Mouse (Mus musculus): ENCODE results near the gene Pmm2.

Gene Pmm2

GRCm38 (mm10) chr16:8680470-8680869 lies 43.0 kb downstream of the Pmm2 start, which contains the start of gene Gm5767:
Gm5767 (plus strand) TSS chr16:8680770.
- no peak for DNase-seq (ENCODE audit: low read depth)

DNA sequence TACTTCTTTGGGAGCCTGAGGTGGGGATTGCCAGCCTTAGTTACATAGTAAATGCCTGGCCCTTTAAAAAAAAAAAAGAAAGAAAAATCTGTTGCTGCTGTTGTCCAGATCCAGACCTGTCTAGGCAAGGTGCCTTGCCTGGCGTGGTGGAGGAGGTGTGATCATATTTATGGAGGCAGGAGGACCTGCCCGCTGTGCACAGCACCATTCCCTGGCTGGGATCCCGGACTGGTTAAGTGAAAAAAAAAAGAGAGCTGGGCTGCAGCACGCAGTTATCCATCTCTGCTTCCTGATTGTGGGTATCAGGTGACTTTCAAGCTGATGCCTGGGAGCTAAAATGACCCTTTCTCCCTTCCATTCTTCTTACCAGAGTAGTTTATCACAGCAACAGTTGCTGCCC lies 47.6 kb downstream of the Pmm2 start:
- DNase-seq (ENCODE audit: low read depth) = no peak

- peak; percentile 86 for DNase-seq (ENCODE audit: low read depth)
Measured at GRCm38 (mm10) chr16:8686121-8686870, 48.8 kb downstream of the Pmm2 start.

- peak; percentile 74 for DNase-seq (ENCODE audit: low read depth)
Measured at GRCm38 (mm10) chr16:8686871-8687535, 49.5 kb downstream of the Pmm2 start.

- no peak for DNase-seq (ENCODE audit: low read depth)
Measured at GRCm38 (mm10) chr16:8687559-8688112, 50.2 kb downstream of the Pmm2 start.

GRCm38 (mm10) chr16:8689979-8690656 lies 52.6 kb downstream of the Pmm2 start:
- DNase-seq (ENCODE audit: low read depth) = no peak

DNA sequence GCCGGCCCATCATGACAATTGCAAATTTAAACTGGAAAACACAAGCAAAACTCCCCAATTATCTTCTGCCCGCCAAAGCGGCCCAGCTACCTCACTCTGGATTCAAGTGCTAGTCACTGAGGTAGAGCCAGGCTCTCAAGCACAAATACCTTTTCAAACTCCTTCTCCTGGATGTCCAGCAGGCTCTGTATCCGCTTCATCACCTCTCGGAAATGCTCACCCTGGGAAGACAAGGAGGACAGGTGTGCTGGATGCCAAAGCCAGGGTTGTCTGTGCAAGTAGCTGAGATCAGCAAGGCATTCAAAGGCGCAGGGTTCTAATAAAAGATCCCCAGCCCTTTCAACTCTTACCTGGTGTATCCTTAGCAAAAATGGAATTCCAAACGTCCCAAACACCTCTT lies 53.7 kb downstream of the Pmm2 start:
- DNase-seq (ENCODE audit: low read depth) = no peak

DNA sequence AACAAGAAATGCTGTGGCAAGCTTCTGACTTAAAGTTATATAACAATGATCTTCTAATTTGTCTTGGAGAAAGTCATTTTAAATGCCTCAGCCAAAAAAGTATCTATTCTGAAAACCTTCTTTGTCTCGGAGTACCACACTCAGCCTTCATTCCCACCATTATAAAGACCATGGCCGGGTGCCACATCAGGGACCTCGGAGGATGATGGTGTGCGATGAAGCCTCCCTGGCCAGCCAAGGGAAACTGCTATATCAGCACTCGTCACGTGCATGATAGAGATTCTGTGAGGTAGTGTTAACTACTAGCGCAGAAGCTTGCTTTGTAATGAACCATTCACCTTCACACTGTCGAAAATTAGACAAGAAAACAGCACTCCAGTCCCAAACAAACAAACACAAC lies 62.1 kb downstream of the Pmm2 start:
- DNase-seq (ENCODE audit: low read depth) = no peak

- DNase-seq (ENCODE audit: low read depth) = no peak
Measured at GRCm38 (mm10) chr16:8700586-8700985, 63.1 kb downstream of the Pmm2 start.

- DNase-seq (ENCODE audit: low read depth) = no peak
Measured at GRCm38 (mm10) chr16:8711998-8712397, 74.5 kb downstream of the Pmm2 start.
